Mouse (Mus musculus): ENCODE results near the gene Gpr3. TPM values are rescaled to one million over a fixed set of nuclear protein-coding genes. Genes with fewer than 3 reads are reported as not detected.

The Gpr3 gene
- polyA plus RNA-seq, 1 experiment from 2014 or later = not detected

DNA sequence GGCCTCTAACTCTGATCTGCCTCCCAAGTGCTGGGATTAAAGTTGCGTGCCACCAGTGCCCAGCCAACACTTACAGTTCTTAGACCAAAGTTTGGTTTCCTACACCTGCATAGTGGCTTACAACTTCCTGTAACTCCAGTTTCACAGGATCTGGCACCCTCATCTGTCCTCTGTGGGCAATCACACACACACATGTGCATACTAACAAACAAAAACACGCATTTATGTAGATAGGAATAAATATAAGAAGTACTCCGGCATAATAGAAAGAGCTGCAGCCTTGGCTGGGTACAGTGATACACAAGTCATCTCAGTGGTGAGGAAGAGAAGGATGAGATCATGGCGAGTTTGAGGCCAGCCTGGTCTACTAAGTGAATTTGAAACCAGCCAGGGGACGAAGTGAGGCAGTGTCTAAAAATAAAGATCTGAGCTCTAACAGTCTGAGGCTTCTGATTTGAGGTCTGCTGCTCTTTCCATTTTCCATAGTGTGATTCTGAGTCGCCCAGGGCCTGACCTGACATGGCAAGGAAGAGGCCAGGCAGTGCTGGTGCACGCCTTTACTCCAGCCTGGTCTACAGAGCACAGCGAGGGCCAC is 29.8 kb downstream of the Gpr3 start:
- no peak overlapping the region for H3K4me3 ChIP-seq (ENCODE audit: low read depth, low read length)
- H3K4me2 ChIP-seq (replicated peaks; ENCODE audit: low read depth, low read length) = no peak overlapping the region
- ATAC-seq = no peak
- H3K36me3 ChIP-seq (ENCODE audit: insufficient read depth, low read length) = peaks cover 29% of the 10 kb centered on the region; the same call in 1 of the 2 replicates
- 0 out of 2 replicates have a peak, but pooled peaks cover 5% of the 10 kb centered on the region for H3K4me1 ChIP-seq (ENCODE audit: insufficient read depth, low read depth, low read length)
- no peak for DNase-seq (ENCODE audit: low spot score)
- H3K9me3 ChIP-seq (ENCODE audit: low read length) = no peaks in the 10 kb centered on the region
- H3K27ac ChIP-seq (ENCODE audit: low read length) = no peak overlapping the region
- H3K9ac ChIP-seq (replicated peaks; ENCODE audit: low read depth) = no peak overlapping the region
- no peaks in the 10 kb centered on the region for H3K27me3 ChIP-seq (replicated peaks; ENCODE audit: insufficient read depth, low read length)
- 90% methylated on average over 8 of the region's 8 CpGs for WGBS
- TF ChIP-seq EP300 (IDR thresholded peaks at IDR 0.05) (no peak), CTCF (IDR thresholded peaks at IDR 0.05) (no peak)

DNA sequence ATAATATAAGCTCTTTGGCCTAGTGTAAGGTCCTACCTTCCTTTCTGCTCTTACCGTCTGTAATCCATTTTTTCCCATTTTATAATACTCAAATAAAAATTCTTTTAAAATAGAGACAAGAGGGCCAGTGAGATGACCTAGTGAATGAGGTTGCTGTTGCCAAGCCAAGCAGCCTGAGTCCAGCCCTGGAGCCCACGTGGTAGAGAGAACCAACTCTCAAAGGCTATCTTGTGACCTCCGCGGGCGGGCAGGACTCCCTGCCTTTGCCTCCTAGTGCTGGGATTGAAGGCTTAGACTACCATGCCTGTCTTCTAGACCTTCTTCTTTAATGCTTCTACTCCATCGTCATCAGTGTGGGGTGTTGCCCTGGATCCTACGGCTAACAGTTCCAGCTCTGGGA is 33.1 kb downstream of the Gpr3 start:
- Histone ChIP-seq H3K4me3 (ENCODE audit: low read depth, low read length) (no peak overlapping the region), H3K27me3 (replicated peaks; ENCODE audit: insufficient read depth, low read length) (no peaks in the 10 kb centered on the region), H3K9ac (replicated peaks; ENCODE audit: low read depth) (no peak overlapping the region), H3K27ac (ENCODE audit: low read length) (no peak overlapping the region), H3K4me1 (ENCODE audit: insufficient read depth, low read depth, low read length) (peaks cover 10% of the 10 kb centered on the region), H3K9me3 (ENCODE audit: low read length) (no peaks in the 10 kb centered on the region), H3K36me3 (ENCODE audit: insufficient read depth, low read length) (peaks cover 23% of the 10 kb centered on the region; the same call in 1 of the 2 replicates), H3K4me2 (replicated peaks; ENCODE audit: low read depth, low read length) (no peak overlapping the region)
- 89% methylated on average over 7 of the region's 7 CpGs for WGBS
- DNase-seq (ENCODE audit: low spot score) (no peak), ATAC-seq (no peak)
- TF ChIP-seq CTCF (IDR thresholded peaks at IDR 0.05) (no peak), EP300 (IDR thresholded peaks at IDR 0.05) (no peak)

DNA sequence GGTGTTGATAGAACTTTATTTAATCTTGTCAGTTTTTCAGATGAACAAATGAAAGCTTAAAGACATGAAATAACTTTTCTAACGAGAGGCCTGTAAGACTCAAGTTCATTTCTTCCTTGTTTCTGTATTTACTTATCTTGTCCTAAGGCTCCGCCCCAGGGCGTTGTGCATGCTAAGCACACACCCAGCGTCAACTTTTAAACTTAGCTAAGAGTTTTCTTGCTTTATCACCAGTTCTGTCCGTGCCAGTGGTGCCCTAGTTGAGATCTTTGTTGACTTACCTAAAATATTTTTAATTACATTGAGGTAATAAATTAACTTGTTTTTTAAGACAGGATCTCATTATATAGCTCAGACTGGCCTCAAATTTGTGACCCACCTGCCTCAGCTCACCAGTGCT is 34.0 kb downstream of the Gpr3 start:
- Histone ChIP-seq H3K27me3 (replicated peaks; ENCODE audit: insufficient read depth, low read length) (no peaks in the 10 kb centered on the region), H3K9ac (replicated peaks; ENCODE audit: low read depth) (no peak overlapping the region), H3K9me3 (ENCODE audit: low read length) (no peaks in the 10 kb centered on the region), H3K27ac (ENCODE audit: low read length) (no peak overlapping the region), H3K4me2 (replicated peaks; ENCODE audit: low read depth, low read length) (no peak overlapping the region), H3K4me3 (ENCODE audit: low read depth, low read length) (no peak overlapping the region), H3K36me3 (ENCODE audit: insufficient read depth, low read length) (peaks cover 23% of the 10 kb centered on the region; the same call in 1 of the 2 replicates), H3K4me1 (ENCODE audit: insufficient read depth, low read depth, low read length) (peaks cover 10% of the 10 kb centered on the region)
- WGBS = 61% methylated on average over 5 of the region's 5 CpGs
- no peak for TF ChIP-seq EP300 (IDR thresholded peaks at IDR 0.05)
- TF ChIP-seq CTCF (IDR thresholded peaks at IDR 0.05) = no peak
- ATAC-seq (no peak), DNase-seq (ENCODE audit: low spot score) (no peak)

DNA sequence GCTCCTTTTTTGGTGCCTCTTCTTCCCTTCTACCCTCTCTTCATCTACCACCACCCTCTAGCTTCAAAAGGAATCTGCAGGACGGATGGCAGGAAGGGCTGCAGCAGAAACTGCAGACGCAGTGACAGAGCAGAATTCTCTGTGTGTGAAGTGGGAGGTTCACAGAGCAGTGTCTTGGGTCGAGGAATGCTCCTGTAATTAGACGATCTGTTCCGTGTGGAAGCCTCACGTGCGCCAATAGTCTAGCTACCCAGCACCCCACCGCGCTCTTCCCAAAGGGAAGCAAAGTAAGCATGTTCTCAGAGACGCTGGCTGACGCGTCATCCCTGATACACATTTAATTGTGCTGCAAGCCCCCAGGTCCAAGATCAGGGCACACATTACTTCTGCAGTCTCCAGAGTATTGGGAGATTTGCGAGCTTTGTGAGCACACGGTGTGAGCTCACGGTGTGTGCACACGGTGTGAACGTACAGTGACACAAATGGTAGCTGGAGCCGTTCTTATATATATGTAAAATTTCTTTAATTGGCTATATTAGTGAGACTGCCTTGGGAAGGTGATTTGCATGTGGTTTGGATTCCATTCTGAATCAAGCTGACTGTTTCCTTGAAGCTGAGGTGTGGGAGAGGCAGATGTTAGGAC is 35.5 kb downstream of the Gpr3 start:
- no peak for ATAC-seq
- TF ChIP-seq CTCF (IDR thresholded peaks at IDR 0.05) (no peak), EP300 (IDR thresholded peaks at IDR 0.05) (no peak)

DNA sequence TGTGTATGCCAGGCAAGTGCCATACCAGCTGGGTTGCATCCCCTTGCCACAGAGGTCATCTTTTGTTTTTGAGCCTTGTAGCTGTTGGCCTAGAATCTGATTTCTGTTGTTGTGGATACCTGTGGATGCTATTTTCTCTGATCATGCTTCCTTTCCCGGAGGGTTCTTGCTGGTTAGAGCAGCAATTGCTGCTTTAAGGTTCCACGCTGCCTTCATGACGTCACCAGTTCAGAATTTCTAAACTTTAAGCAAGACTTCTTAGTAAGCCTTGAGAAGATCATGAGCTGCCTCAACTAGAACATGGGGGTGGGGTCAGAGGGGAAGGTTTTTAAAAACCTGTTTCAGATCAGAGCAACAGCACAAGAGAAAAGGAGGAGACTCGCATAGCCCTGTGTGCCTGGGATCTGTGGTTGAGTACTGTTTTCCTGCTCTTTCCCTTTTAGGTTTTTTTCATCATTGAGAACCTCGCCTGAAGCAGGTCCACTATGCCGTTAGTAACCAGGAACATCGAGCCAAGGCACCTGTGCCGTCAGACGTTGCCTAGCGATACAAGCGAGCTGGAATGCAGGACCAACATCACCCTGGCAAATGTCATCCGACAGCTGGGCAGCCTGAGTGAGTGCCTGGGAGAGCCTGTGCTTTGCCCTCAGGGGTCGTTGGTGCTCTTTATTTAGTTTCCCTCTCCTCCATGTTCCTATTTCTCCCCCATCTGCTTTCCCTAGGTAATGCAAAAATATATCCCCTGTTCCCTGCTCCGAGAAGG is 36.2 kb downstream of the Gpr3 start:
- no peaks in the 10 kb centered on the region for H3K27me3 ChIP-seq (replicated peaks; ENCODE audit: insufficient read depth, low read length)
- peak overlapping the region; percentile 76; the same call in 1 of the 2 replicates for H3K27ac ChIP-seq (ENCODE audit: low read length)
- WGBS = 42% methylated on average over 14 of the region's 14 CpGs
- H3K9me3 ChIP-seq (ENCODE audit: low read length) = no peaks in the 10 kb centered on the region
- H3K36me3 ChIP-seq (ENCODE audit: insufficient read depth, low read length) = peaks cover 18% of the 10 kb centered on the region; the same call in 1 of the 2 replicates
- TF ChIP-seq EP300 (IDR thresholded peaks at IDR 0.05) (no peak), CTCF (IDR thresholded peaks at IDR 0.05) (no peak)
- peak; percentile 53 for DNase-seq (ENCODE audit: low spot score)
- no peak overlapping the region for H3K9ac ChIP-seq (replicated peaks; ENCODE audit: low read depth)
- no peak overlapping the region for H3K4me2 ChIP-seq (replicated peaks; ENCODE audit: low read depth, low read length)
- no peak overlapping the region for H3K4me3 ChIP-seq (ENCODE audit: low read depth, low read length)
- peak; percentile 23; the same call in 1 of the 2 replicates for ATAC-seq
- H3K4me1 ChIP-seq (ENCODE audit: insufficient read depth, low read depth, low read length) = peaks cover 15% of the 10 kb centered on the region

More for the DNA sequence above, 35.5 kb downstream of the Gpr3 start:
- peaks cover 13% of the 10 kb centered on the region for H3K4me1 ChIP-seq (ENCODE audit: insufficient read depth, low read depth, low read length)
- H3K27me3 ChIP-seq (replicated peaks; ENCODE audit: insufficient read depth, low read length) = no peaks in the 10 kb centered on the region
- no peaks in the 10 kb centered on the region for H3K9me3 ChIP-seq (ENCODE audit: low read length)
- H3K36me3 ChIP-seq (ENCODE audit: insufficient read depth, low read length) = peaks cover 18% of the 10 kb centered on the region; the same call in 1 of the 2 replicates
- H3K4me2 ChIP-seq (replicated peaks; ENCODE audit: low read depth, low read length) = no peak overlapping the region
- no peak for DNase-seq (ENCODE audit: low spot score)
- no peak overlapping the region for H3K4me3 ChIP-seq (ENCODE audit: low read depth, low read length)
- H3K9ac ChIP-seq (replicated peaks; ENCODE audit: low read depth) = no peak overlapping the region
- no peak overlapping the region for H3K27ac ChIP-seq (ENCODE audit: low read length)
- WGBS = 83% methylated on average over 18 of the region's 18 CpGs

DNA sequence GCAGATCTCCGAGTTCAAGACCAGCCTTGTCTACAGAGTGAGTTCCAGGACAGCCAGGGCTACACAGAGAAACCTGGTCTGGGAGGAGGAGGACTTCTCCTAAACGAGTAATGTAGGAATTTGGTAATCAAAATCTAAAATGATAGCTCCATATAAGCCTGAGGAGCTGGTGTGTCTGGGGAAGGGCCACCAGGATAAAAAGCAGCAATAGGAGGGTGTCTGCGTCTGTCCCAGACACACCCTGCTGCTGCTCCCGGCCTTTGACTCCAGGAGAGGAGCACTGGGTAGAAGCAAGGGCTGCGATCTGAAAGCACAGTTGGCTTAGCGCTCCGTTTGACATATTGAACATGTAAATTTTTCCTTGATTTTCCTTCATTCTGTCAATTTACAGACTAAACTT is 37.1 kb downstream of the Gpr3 start:
- Histone ChIP-seq H3K4me3 (ENCODE audit: low read depth, low read length) (no peak overlapping the region), H3K9ac (replicated peaks; ENCODE audit: low read depth) (no peak overlapping the region), H3K4me1 (ENCODE audit: insufficient read depth, low read depth, low read length) (peaks cover 18% of the 10 kb centered on the region), H3K4me2 (replicated peaks; ENCODE audit: low read depth, low read length) (no peak overlapping the region), H3K27ac (ENCODE audit: low read length) (peak overlapping the region; percentile 76), H3K9me3 (ENCODE audit: low read length) (no peaks in the 10 kb centered on the region), H3K36me3 (ENCODE audit: insufficient read depth, low read length) (peaks cover 18% of the 10 kb centered on the region; the same call in 1 of the 2 replicates), H3K27me3 (replicated peaks; ENCODE audit: insufficient read depth, low read length) (no peaks in the 10 kb centered on the region)
- no peak for TF ChIP-seq EP300 (IDR thresholded peaks at IDR 0.05)
- no peak for TF ChIP-seq CTCF (IDR thresholded peaks at IDR 0.05)
- DNase-seq (ENCODE audit: low spot score) = no peak
- WGBS = 56% methylated on average over 7 of the region's 7 CpGs
- no peak for ATAC-seq
